Mouse (Mus musculus) liver, postnatal 0 days (tissue): ENCODE data around the gene Saysd1.

Experiments used
- CTCF ChIP-seq: sonication (generic); IDR thresholded peaks from 2 replicates; pipeline ENCODE4 v1.5.1; 2016; ENCODE audit warnings: antibody characterized with exemption, low read depth
- EP300 ChIP-seq: IDR thresholded peaks from 2 replicates; pipeline ENCODE4 v1.6.1; 2016; ENCODE audit warnings: antibody characterized with exemption, low read depth, mild to moderate bottlenecking

DNA sequence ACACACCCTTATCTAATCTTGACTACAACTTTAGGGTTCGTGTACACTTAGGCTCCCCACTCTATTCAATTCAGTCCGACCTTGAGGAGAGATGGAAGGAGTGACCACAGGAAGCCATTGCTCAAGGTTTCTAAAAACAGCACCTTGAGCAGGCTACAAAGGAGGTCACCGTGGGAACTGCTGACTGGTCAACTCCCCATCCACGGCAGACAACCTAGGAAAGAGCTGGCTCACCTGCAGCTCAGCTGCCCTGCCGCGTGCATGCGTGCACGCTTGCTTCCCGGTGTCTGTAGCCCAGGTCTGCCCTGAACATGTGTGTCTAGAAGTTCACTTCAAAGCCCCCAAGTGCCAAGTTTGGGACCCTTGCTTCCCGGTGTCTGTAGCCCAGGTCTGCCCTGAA, 19.3 kb upstream of the Saysd1 start:
- no peak for TF ChIP-seq CTCF
- TF ChIP-seq EP300: no peak
